Mouse (Mus musculus): ENCODE measurements at regions not wholly inside any gene's neighbourhood (a gene's known extent, or its start where the extent isn't known, plus 50 kb on each side); places are given as distances from the start of the nearest gene placed in this dataset.

GRCm38 (mm10) chr13:51917658-51918057 is 71.2 kb downstream of the Gadd45g start:
- 68% methylated on average over 7 of the region's 7 CpGs for WGBS
- Histone ChIP-seq H3K9me3 (no peaks in the 10 kb centered on the region), H3K4me1 (peaks cover 33% of the 10 kb centered on the region), H3K27ac (no peak overlapping the region), H3K36me3 (no peaks in the 10 kb centered on the region), H3K4me2 (no peak overlapping the region), H3K27me3 (replicated peaks) (0 out of 2 replicates have a peak, but pooled peaks cover 6% of the 10 kb centered on the region), H3K4me3 (replicated peaks) (no peak overlapping the region), H3K9ac (no peak overlapping the region)
- no peak for ATAC-seq (ENCODE audit: insufficient read depth, low FRiP score, low read depth)

- H3K4me1 ChIP-seq, result peaks cover 33% of the 10 kb centered on the region
- WGBS, result 70% methylated on average over 8 of the region's 8 CpGs
- H3K9ac ChIP-seq, result no peak overlapping the region
Measured at GRCm38 (mm10) chr13:51918108-51918507, 71.6 kb downstream of the Gadd45g start.

DNA sequence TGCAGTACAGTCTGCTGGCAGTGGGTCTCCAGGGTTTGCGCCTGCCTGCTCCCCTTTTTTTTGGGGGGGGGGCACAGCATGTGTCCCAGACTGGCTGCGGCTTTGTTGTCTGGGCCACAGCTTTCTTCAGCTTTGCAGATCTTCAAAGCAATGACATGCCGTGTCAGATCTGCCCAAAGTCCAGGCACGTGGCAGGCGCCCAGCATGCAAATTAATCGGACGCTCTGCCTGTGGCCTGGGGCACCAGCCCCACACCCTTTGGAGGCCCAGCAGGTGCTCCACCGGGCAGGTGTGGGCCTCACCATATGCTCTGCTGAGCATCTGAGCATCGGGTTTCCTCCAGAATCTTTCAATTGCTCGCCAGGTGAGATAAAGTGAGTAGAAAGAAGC is 72.3 kb downstream of the Gadd45g start:
- no peak for ATAC-seq (ENCODE audit: insufficient read depth, low FRiP score, low read depth)
- no peaks in the 10 kb centered on the region for H3K9me3 ChIP-seq
- H3K4me2 ChIP-seq, result no peak overlapping the region
- peaks cover 33% of the 10 kb centered on the region for H3K4me1 ChIP-seq
- 0 out of 2 replicates have a peak, but pooled peaks cover 6% of the 10 kb centered on the region for H3K27me3 ChIP-seq (replicated peaks)
- H3K27ac ChIP-seq, result no peak overlapping the region
- H3K36me3 ChIP-seq, result no peaks in the 10 kb centered on the region
- H3K4me3 ChIP-seq (replicated peaks), result no peak overlapping the region
- no peak overlapping the region for H3K9ac ChIP-seq
- WGBS, result 48% methylated on average over 10 of the region's 10 CpGs

More at GRCm38 (mm10) chr13:51918108-51918507, 71.6 kb downstream of the Gadd45g start:
- no peak for ATAC-seq (ENCODE audit: insufficient read depth, low FRiP score, low read depth)
- Histone ChIP-seq H3K9me3 (no peaks in the 10 kb centered on the region), H3K27me3 (replicated peaks) (0 out of 2 replicates have a peak, but pooled peaks cover 6% of the 10 kb centered on the region), H3K4me2 (no peak overlapping the region), H3K4me3 (replicated peaks) (no peak overlapping the region), H3K27ac (no peak overlapping the region), H3K36me3 (no peaks in the 10 kb centered on the region)

- Histone ChIP-seq H3K9me3 (no peaks in the 10 kb centered on the region), H3K4me2 (no peak overlapping the region), H3K4me3 (replicated peaks) (no peak overlapping the region), H3K27ac (no peak overlapping the region), H3K27me3 (replicated peaks) (0 out of 2 replicates have a peak, but pooled peaks cover 6% of the 10 kb centered on the region), H3K9ac (no peak overlapping the region), H3K4me1 (peaks cover 33% of the 10 kb centered on the region), H3K36me3 (no peaks in the 10 kb centered on the region)
- no peak for ATAC-seq (ENCODE audit: insufficient read depth, low FRiP score, low read depth)
- WGBS, result 52% methylated on average over 14 of the region's 14 CpGs
Measured at GRCm38 (mm10) chr13:51919171-51919793, 72.8 kb downstream of the Gadd45g start.

DNA sequence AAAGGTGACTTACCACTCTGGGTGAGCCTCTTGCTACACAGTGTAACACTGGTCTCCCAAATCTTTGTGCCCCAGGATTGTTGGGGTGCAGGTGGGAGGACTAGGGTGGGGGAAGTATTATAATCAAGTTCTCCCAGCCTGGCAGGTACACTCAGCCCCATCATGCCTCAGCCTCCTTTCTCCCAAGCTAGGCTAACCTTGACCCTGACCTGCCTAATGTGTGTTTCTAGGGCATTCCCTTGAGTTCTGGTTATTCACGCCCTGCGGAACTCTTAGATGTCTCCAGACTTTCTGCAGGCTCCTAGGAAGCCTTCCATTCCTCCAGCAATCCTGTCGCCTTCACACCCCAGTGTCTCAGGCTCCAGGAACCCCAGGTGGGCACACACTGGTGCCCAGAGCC is 73.5 kb downstream of the Gadd45g start:
- 66% methylated on average over 3 of the region's 3 CpGs for WGBS
- Histone ChIP-seq H3K27ac (no peak overlapping the region), H3K9ac (no peak overlapping the region), H3K4me1 (peaks cover 33% of the 10 kb centered on the region), H3K4me2 (no peak overlapping the region), H3K36me3 (no peaks in the 10 kb centered on the region), H3K27me3 (replicated peaks) (0 out of 2 replicates have a peak, but pooled peaks cover 6% of the 10 kb centered on the region), H3K9me3 (no peaks in the 10 kb centered on the region), H3K4me3 (replicated peaks) (no peak overlapping the region)
- no peak for ATAC-seq (ENCODE audit: insufficient read depth, low FRiP score, low read depth)

GRCm38 (mm10) chr13:51920511-51921351 is 74.3 kb downstream of the Gadd45g start:
- Histone ChIP-seq H3K27me3 (replicated peaks) (0 out of 2 replicates have a peak, but pooled peaks cover 6% of the 10 kb centered on the region), H3K4me3 (replicated peaks) (no peak overlapping the region), H3K9ac (no peak overlapping the region), H3K4me2 (peak overlapping the region; percentile 3; the same call in 1 of the 2 replicates), H3K36me3 (no peaks in the 10 kb centered on the region), H3K27ac (peak overlapping the region; percentile 46; the same call in 1 of the 2 replicates), H3K4me1 (peaks cover 33% of the 10 kb centered on the region), H3K9me3 (no peaks in the 10 kb centered on the region)
- WGBS, result 13% methylated on average over 15 of the region's 15 CpGs
- peak; percentile 74 for ATAC-seq (ENCODE audit: insufficient read depth, low FRiP score, low read depth)

DNA sequence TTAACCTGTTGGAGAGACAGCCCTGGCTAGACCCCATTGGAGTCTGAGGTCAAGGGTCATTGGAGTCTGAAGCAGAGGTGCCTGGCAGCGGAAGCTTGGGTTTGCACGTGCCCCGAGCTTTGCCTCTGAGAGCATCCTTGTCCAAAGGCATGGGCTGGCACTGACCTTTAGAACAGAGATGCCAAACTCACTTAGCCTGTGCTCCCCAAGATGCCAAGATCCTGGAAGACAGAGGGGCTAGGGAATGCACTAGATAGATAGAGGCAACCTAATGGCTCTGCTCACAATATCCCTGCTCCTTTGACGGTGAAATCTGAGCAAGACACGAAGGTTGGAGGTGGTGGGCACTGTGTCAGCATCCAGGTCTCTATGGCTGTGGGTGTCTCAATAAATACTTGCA is 75.1 kb downstream of the Gadd45g start:
- peaks cover 33% of the 10 kb centered on the region for H3K4me1 ChIP-seq
- no peak overlapping the region for H3K27ac ChIP-seq
- WGBS, result 58% methylated on average over 5 of the region's 5 CpGs

GRCm38 (mm10) chr13:51926764-51927163 is 80.3 kb downstream of the Gadd45g start:
- 58% methylated on average over 10 of the region's 10 CpGs for WGBS
- no peaks in the 10 kb centered on the region for H3K27me3 ChIP-seq (replicated peaks)
- no peak overlapping the region for H3K4me2 ChIP-seq
- ATAC-seq (ENCODE audit: insufficient read depth, low FRiP score, low read depth), result no peak
- no peak overlapping the region for H3K27ac ChIP-seq
- H3K9me3 ChIP-seq, result no peaks in the 10 kb centered on the region
- H3K4me1 ChIP-seq, result no peaks in the 10 kb centered on the region
- H3K9ac ChIP-seq, result no peak overlapping the region
- no peak overlapping the region for H3K4me3 ChIP-seq (replicated peaks)
- no peaks in the 10 kb centered on the region for H3K36me3 ChIP-seq

More for the DNA sequence above, 75.1 kb downstream of the Gadd45g start:
- Histone ChIP-seq H3K27me3 (replicated peaks) (0 out of 2 replicates have a peak, but pooled peaks cover 6% of the 10 kb centered on the region), H3K4me3 (replicated peaks) (no peak overlapping the region), H3K4me2 (no peak overlapping the region), H3K9ac (no peak overlapping the region), H3K9me3 (no peaks in the 10 kb centered on the region), H3K36me3 (no peaks in the 10 kb centered on the region)
- ATAC-seq (ENCODE audit: insufficient read depth, low FRiP score, low read depth), result no peak

DNA sequence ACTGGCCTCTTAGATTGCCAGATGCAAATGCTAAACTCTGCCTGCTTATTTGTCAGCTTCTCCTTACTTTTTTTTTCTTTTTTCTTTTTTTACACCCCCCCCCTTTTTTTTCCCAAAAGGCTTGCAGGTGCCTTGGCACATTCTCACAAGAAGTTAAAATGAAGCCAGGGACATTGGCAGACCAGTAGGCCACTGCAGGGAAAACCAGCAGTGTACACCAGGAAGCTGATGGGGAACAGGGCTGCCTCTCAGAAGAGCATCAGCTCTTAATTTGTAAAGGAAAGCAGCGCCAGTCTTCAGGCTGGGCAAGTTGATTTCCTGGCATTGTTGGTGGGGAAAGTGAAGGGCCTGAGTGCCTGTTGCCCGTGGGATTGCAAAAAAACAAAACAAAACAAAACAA is 83.3 kb downstream of the Gadd45g start:
- no peak overlapping the region for H3K4me3 ChIP-seq (replicated peaks)
- no peaks in the 10 kb centered on the region for H3K4me1 ChIP-seq
- H3K9me3 ChIP-seq, result no peaks in the 10 kb centered on the region
- WGBS, result 63% methylated on average over 2 of the region's 2 CpGs
- H3K27ac ChIP-seq, result no peak overlapping the region
- ATAC-seq (ENCODE audit: insufficient read depth, low FRiP score, low read depth), result no peak
- H3K36me3 ChIP-seq, result no peaks in the 10 kb centered on the region
- H3K4me2 ChIP-seq, result no peak overlapping the region
- H3K27me3 ChIP-seq (replicated peaks), result no peaks in the 10 kb centered on the region
- no peak overlapping the region for H3K9ac ChIP-seq

DNA sequence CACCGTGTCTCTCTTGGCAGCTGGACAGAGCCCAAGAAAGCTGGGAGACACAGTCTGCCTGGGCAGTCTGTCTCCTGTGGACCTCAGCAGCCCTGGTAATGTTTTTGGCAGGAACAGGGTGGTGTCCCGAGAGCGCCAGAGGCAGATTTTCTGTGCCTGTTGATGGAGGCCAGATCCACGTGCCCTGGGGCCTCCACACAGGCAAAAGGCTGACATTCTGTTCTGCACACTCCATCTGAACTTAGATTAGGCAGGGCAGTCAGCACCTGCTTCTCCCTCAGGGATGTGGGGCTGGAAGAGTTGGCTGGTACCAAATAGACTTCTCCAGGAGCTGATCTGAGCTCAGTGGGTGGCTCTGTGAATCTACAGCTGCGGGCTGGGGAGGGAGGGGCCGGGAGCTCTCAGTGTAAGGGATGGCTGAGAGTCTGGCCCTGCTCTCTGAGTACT is 83.8 kb downstream of the Gadd45g start:
- Histone ChIP-seq H3K27ac (no peak overlapping the region; the same call in 1 of the 2 replicates), H3K9ac (no peak overlapping the region), H3K27me3 (replicated peaks) (no peaks in the 10 kb centered on the region), H3K4me3 (replicated peaks) (no peak overlapping the region), H3K9me3 (no peaks in the 10 kb centered on the region), H3K36me3 (no peaks in the 10 kb centered on the region), H3K4me2 (no peak overlapping the region), H3K4me1 (no peaks in the 10 kb centered on the region)
- no peak for ATAC-seq (ENCODE audit: insufficient read depth, low FRiP score, low read depth)
- WGBS, result 52% methylated on average over 6 of the region's 6 CpGs

DNA sequence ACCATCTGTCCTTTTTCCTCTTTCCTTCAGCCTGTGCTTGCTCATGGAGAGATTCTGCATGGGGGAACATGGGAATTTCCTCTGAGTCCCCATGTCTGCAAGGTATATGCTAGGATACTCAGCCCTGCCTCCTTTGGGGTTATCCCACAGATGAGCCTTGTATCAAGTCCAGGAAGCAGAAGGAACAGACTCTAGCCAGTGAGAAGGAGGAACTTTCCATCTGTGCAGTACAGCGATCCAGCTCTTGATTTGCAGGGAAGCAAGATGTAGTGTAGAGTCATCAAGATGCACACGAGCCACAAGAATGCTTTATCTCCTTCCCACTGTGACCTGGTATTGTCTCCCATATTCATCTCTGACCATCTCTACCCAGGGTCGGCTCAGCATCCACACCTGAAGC is 84.5 kb downstream of the Gadd45g start:
- Histone ChIP-seq H3K9me3 (no peaks in the 10 kb centered on the region), H3K36me3 (no peaks in the 10 kb centered on the region), H3K27me3 (replicated peaks) (no peaks in the 10 kb centered on the region), H3K4me1 (no peaks in the 10 kb centered on the region), H3K4me3 (replicated peaks) (no peak overlapping the region), H3K4me2 (no peak overlapping the region), H3K9ac (no peak overlapping the region), H3K27ac (no peak overlapping the region)
- no peak for ATAC-seq (ENCODE audit: insufficient read depth, low FRiP score, low read depth)
- WGBS, result 81% methylated on average over 3 of the region's 3 CpGs

GRCm38 (mm10) chr13:51935827-51936226 is 89.3 kb downstream of the Gadd45g start:
- no peaks in the 10 kb centered on the region for H3K27me3 ChIP-seq (replicated peaks)
- H3K4me3 ChIP-seq (replicated peaks), result no peak overlapping the region
- H3K9me3 ChIP-seq, result no peaks in the 10 kb centered on the region
- WGBS, result 86% methylated on average over 10 of the region's 10 CpGs
- H3K27ac ChIP-seq, result no peak overlapping the region
- H3K4me2 ChIP-seq, result no peak overlapping the region
- no peak for ATAC-seq (ENCODE audit: insufficient read depth, low FRiP score, low read depth)
- H3K4me1 ChIP-seq, result no peaks in the 10 kb centered on the region
- no peaks in the 10 kb centered on the region for H3K36me3 ChIP-seq
- no peak overlapping the region for H3K9ac ChIP-seq
